Mouse (Mus musculus): ENCODE results near the gene Kif27. TPM values are rescaled to one million over a fixed set of nuclear protein-coding genes. Genes with fewer than 3 reads are reported as not detected.
"Not testable (repeated sequence)": the region's sequence is repeated elsewhere in the genome, so short reads cannot be mapped to it uniquely, and the experiment has no call there.

Gene Kif27
- total and polyA plus RNA-seq, 2 experiments from 2014 or later, result 0.15 TPM; not detected in 1

GRCm38 (mm10) chr13:58400576-58400975 is 41.7 kb upstream of the Kif27 start:
- Histone ChIP-seq H3K36me3 (replicated peaks; ENCODE audit: control insufficient read depth, insufficient read depth, low read length) (peaks cover 29% of the 10 kb centered on the region), H3K4me2 (ENCODE audit: low read depth, low read length) (peak overlapping the region; percentile 89), H3K9me3 (replicated peaks; ENCODE audit: control insufficient read depth, low read length) (no peaks in the 10 kb centered on the region), H3K4me3 (ENCODE audit: low read depth, low read length) (peak overlapping the region; percentile 88), H3K27ac (ENCODE audit: low read depth) (0 out of 2 replicates have a peak overlapping the region, but pooled peaks have one; percentile 97), H3K27me3 (ENCODE audit: control insufficient read depth, insufficient read depth, low read length) (no peaks in the 10 kb centered on the region), H3K9ac (replicated peaks; ENCODE audit: low read depth, low read length) (peak overlapping the region; percentile 99), H3K4me1 (ENCODE audit: control insufficient read depth, insufficient read depth) (no peaks in the 10 kb centered on the region)
- DNase-seq (ENCODE audit: low spot score) (no peak), ATAC-seq (ENCODE audit: insufficient read depth, low read depth) (no peak)
- TF ChIP-seq CTCF (IDR thresholded peaks at IDR 0.05; ENCODE audit: low read depth), result no peak
- no peak for TF ChIP-seq EP300 (IDR thresholded peaks at IDR 0.05; ENCODE audit: low read depth)
- under 1% methylated on average over 11 of the region's 11 CpGs for WGBS

- DNase-seq (ENCODE audit: low spot score), result no peak
Observed at GRCm38 (mm10) chr13:58397651-58398050, 38.7 kb upstream of the Kif27 start.

GRCm38 (mm10) chr13:58394392-58394791 is 35.5 kb upstream of the Kif27 start:
- not testable (repeated sequence) for H3K27ac ChIP-seq (ENCODE audit: low read depth); H3K4me2 ChIP-seq (ENCODE audit: low read depth, low read length); DNase-seq (ENCODE audit: low spot score); H3K4me1 ChIP-seq (ENCODE audit: control insufficient read depth, insufficient read depth); H3K27me3 ChIP-seq (ENCODE audit: control insufficient read depth, insufficient read depth, low read length); H3K9me3 ChIP-seq (replicated peaks; ENCODE audit: control insufficient read depth, low read length); H3K9ac ChIP-seq (replicated peaks; ENCODE audit: low read depth, low read length); H3K4me3 ChIP-seq (ENCODE audit: low read depth, low read length); ATAC-seq (ENCODE audit: insufficient read depth, low read depth)
- WGBS, result 75% methylated on average over 11 of the region's 11 CpGs
- peaks cover 73% of the 10 kb centered on the region for H3K36me3 ChIP-seq (replicated peaks; ENCODE audit: control insufficient read depth, insufficient read depth, low read length)

More at GRCm38 (mm10) chr13:58397651-58398050, 38.7 kb upstream of the Kif27 start:
- Histone ChIP-seq H3K36me3 (replicated peaks; ENCODE audit: control insufficient read depth, insufficient read depth, low read length) (peaks cover 54% of the 10 kb centered on the region), H3K9me3 (replicated peaks; ENCODE audit: control insufficient read depth, low read length) (no peaks in the 10 kb centered on the region), H3K4me1 (ENCODE audit: control insufficient read depth, insufficient read depth) (no peaks in the 10 kb centered on the region), H3K27ac (ENCODE audit: low read depth) (no peak overlapping the region), H3K4me3 (ENCODE audit: low read depth, low read length) (no peak overlapping the region), H3K27me3 (ENCODE audit: control insufficient read depth, insufficient read depth, low read length) (no peaks in the 10 kb centered on the region), H3K9ac (replicated peaks; ENCODE audit: low read depth, low read length) (no peak overlapping the region), H3K4me2 (ENCODE audit: low read depth, low read length) (no peak overlapping the region)
- TF ChIP-seq CTCF (IDR thresholded peaks at IDR 0.05; ENCODE audit: low read depth) (no peak), EP300 (IDR thresholded peaks at IDR 0.05; ENCODE audit: low read depth) (no peak)
- WGBS, result 84% methylated on average over 13 of the region's 13 CpGs
- no peak for ATAC-seq (ENCODE audit: insufficient read depth, low read depth)

- H3K27me3 ChIP-seq (ENCODE audit: control insufficient read depth, insufficient read depth, low read length), result no peaks in the 10 kb centered on the region
- 82% methylated on average over 2 of the region's 2 CpGs for WGBS
Observed at GRCm38 (mm10) chr13:58389324-58389951, 30.5 kb upstream of the Kif27 start.

GRCm38 (mm10) chr13:58388379-58388778 is 29.5 kb upstream of the Kif27 start:
- Histone ChIP-seq H3K4me3 (ENCODE audit: low read depth, low read length) (no peak overlapping the region), H3K27ac (ENCODE audit: low read depth) (no peak overlapping the region), H3K9ac (replicated peaks; ENCODE audit: low read depth, low read length) (no peak overlapping the region), H3K4me2 (ENCODE audit: low read depth, low read length) (no peak overlapping the region), H3K9me3 (replicated peaks; ENCODE audit: control insufficient read depth, low read length) (no peaks in the 10 kb centered on the region), H3K36me3 (replicated peaks; ENCODE audit: control insufficient read depth, insufficient read depth, low read length) (peaks cover 27% of the 10 kb centered on the region), H3K27me3 (ENCODE audit: control insufficient read depth, insufficient read depth, low read length) (no peaks in the 10 kb centered on the region), H3K4me1 (ENCODE audit: control insufficient read depth, insufficient read depth) (peaks cover 6% of the 10 kb centered on the region; the same call in 1 of the 2 replicates)
- 36% methylated on average over 3 of the region's 3 CpGs for WGBS
- ATAC-seq (ENCODE audit: insufficient read depth, low read depth), result no peak
- no peak for DNase-seq (ENCODE audit: low spot score)
- TF ChIP-seq EP300 (IDR thresholded peaks at IDR 0.05; ENCODE audit: low read depth), result no peak
- no peak for TF ChIP-seq CTCF (IDR thresholded peaks at IDR 0.05; ENCODE audit: low read depth)

More at GRCm38 (mm10) chr13:58389324-58389951, 30.5 kb upstream of the Kif27 start:
- DNase-seq (ENCODE audit: low spot score) (no peak), ATAC-seq (ENCODE audit: insufficient read depth, low read depth) (no peak)
- no peak overlapping the region for H3K9ac ChIP-seq (replicated peaks; ENCODE audit: low read depth, low read length)
- no peaks in the 10 kb centered on the region for H3K4me1 ChIP-seq (ENCODE audit: control insufficient read depth, insufficient read depth)
- H3K36me3 ChIP-seq (replicated peaks; ENCODE audit: control insufficient read depth, insufficient read depth, low read length), result peaks cover 35% of the 10 kb centered on the region
- TF ChIP-seq CTCF (IDR thresholded peaks at IDR 0.05; ENCODE audit: low read depth) (no peak), EP300 (IDR thresholded peaks at IDR 0.05; ENCODE audit: low read depth) (no peak)
- no peak overlapping the region for H3K4me3 ChIP-seq (ENCODE audit: low read depth, low read length)
- H3K4me2 ChIP-seq (ENCODE audit: low read depth, low read length), result no peak overlapping the region
- H3K27ac ChIP-seq (ENCODE audit: low read depth), result no peak overlapping the region
- H3K9me3 ChIP-seq (replicated peaks; ENCODE audit: control insufficient read depth, low read length), result no peaks in the 10 kb centered on the region

GRCm38 (mm10) chr13:58387948-58388347 is 29.0 kb upstream of the Kif27 start:
- Histone ChIP-seq H3K4me3 (ENCODE audit: low read depth, low read length) (no peak overlapping the region), H3K4me1 (ENCODE audit: control insufficient read depth, insufficient read depth) (peaks cover 6% of the 10 kb centered on the region; the same call in 1 of the 2 replicates), H3K9ac (replicated peaks; ENCODE audit: low read depth, low read length) (no peak overlapping the region), H3K27me3 (ENCODE audit: control insufficient read depth, insufficient read depth, low read length) (no peaks in the 10 kb centered on the region), H3K4me2 (ENCODE audit: low read depth, low read length) (no peak overlapping the region), H3K36me3 (replicated peaks; ENCODE audit: control insufficient read depth, insufficient read depth, low read length) (peaks cover 24% of the 10 kb centered on the region), H3K27ac (ENCODE audit: low read depth) (no peak overlapping the region), H3K9me3 (replicated peaks; ENCODE audit: control insufficient read depth, low read length) (no peaks in the 10 kb centered on the region)
- WGBS, result 8% methylated on average over 7 of the region's 7 CpGs
- DNase-seq (ENCODE audit: low spot score) (peak; percentile 54), ATAC-seq (ENCODE audit: insufficient read depth, low read depth) (peak; percentile 57)
- TF ChIP-seq EP300 (IDR thresholded peaks at IDR 0.05; ENCODE audit: low read depth), result no peak
- TF ChIP-seq CTCF (IDR thresholded peaks at IDR 0.05; ENCODE audit: low read depth), result peak; percentile 78
